Mouse (Mus musculus): ENCODE measurements around the gene Plpp3.

Gene Plpp3

DNA sequence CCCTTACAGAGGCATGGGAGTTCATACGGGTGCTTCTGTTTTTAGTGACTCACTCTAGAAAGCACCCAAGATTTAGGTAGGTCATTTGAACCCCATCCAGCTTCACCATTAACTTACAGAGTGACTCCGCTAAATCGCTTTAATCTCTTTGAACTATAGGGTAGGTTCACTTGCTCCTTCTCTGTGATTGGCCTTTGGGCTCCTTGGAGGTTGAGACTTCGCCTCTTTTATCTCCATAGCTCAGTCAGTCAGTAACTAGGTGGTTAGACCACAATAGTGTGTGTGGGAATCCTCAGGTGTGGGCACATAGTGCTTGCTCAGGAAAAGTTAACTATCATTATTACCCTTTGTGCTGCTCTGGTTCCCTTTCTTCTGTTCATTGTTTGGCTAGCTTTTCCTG, 33.7 kb downstream of the Plpp3 start:
- DNase-seq (ENCODE audit: low read depth, low spot score) = no peak

DNA sequence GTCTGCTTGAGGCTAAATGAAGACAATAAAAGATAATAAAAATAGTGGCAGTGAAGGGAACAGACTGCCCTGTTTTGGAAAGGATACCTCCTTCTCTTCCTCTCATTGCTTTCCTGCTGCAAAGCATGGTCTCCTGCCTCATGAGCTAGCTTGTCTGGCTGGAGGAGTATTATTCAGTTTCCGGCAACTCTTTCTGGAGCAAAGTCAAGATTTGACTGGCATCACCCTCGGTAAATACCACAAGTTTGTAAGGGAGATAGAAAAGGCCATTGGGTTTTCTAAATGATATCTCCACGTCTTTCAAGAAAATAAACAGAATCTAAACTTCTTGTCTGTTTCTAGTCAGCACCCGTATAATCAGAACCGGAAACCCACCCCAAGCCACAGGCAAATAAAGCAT, 34.4 kb downstream of the Plpp3 start:
- DNase-seq (ENCODE audit: low read depth, low spot score) = no peak

DNA sequence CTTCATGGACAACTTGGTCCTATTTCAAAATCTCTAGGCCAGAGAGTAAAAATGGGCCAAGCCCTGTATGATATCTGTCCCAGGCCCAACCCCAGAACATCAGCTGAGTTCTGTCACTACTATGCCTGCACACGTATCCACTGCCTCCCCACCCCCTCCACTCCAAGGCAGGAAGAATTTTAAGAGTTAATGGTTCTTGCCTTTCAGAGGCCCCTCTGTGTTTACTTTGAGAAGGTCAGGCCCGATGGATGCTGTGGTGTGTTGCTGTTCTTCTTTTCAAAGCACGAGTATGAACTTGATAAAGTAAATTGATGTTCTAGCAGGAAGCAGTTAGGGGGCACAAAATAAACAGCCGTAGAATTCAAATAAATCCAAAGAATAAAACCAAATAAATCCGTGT, 35.5 kb downstream of the Plpp3 start:
- no peak for DNase-seq (ENCODE audit: low read depth, low spot score)

DNA sequence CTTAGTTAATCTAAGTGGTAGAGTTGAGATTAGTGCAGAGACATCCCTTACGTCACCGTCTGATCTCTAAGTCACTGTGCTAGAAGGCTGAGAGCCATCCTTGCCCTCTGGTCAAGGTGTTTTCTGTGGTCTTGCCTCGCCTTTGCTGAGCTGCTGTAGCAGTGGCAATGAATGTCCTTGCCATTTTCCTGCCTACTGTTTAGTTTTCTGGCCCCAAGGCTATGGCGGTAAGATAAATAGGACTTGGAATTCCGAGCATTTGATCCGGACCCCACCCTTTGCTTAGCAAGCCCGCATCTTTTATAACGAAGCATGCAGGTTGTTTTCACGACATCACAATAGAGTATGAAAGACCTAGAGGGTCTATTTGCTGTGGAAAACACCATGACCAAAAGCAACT, 38.1 kb downstream of the Plpp3 start:
- DNase-seq (ENCODE audit: low read depth, low spot score) = no peak

DNA sequence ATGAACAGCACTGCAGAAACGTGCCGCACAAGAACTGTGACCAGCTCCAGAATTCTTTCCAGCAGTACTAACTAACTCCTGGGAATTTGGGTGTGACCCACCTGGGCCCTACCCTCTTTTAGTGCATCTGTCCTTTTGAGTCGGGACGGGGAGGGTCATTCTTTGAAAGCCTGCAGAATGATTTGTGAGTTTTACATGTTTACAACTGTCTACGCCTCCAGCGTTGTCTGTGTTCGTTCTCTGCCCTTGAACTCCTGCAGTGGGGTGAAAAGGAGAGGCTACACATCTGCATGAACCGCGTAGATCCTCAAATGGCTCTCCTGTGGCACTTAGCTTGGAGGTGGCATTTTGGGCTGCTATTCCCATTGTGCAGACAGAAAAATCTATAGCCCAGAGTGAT, 39.0 kb downstream of the Plpp3 start:
- DNase-seq (ENCODE audit: low read depth, low spot score) = no peak

DNA sequence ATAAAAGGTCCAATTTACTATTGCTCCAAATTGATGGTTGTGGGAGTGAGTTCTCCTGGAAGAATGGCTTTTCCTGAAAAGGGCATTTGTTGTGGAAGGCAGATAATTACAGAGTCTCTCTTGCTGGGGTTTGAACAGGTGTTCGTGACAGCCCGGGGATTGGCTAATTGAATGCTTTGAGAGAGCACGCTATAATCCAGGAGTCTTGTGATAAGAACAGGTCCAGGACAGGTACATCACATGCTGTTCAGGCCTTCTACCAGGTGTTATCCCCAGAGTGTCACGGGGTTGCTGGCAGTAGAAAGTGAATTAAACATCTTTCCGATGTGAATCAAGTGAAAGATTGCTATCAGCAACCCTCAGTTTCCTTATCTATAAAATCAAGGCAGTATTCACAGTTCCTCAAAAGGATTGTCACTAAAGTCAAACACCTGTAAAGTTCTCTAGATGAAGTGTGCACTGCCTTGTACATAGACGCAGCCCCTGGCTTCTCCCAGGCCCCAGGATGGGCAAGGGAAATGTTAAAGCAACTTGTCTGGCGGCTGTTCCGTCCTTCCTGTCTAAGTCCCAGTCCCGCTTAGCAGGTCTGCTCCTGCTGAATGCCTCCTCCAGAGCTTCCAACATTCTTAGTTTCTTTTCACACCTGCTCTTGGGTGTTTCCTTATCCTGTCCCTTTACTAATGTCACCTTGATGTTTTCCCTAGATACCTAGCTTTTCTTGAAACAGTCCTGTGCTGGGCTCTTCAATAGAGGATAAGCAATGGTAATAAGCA, 40.0 kb downstream of the Plpp3 start:
- no peak for DNase-seq (ENCODE audit: low read depth, low spot score)

DNA sequence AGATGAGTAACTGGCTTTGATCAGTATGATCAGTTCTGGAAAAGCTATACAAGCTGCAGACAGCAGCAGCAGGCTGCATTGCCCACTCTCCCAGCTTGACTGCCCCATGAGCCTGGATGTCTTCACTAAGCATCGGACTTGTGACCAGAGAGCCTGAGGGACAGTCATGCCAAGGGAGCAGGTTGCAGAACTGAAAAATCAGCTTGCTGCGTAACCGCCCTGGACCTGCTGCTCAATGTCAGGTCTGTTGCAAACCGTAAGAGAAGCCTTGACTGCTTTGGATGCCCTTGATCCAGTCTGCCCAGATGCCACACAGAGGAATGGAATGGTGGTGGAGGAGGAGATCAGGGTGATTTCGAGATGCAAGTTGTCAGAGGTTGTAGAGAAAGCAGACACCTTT, 41.5 kb downstream of the Plpp3 start:
- DNase-seq (ENCODE audit: low read depth, low spot score) = no peak

DNA sequence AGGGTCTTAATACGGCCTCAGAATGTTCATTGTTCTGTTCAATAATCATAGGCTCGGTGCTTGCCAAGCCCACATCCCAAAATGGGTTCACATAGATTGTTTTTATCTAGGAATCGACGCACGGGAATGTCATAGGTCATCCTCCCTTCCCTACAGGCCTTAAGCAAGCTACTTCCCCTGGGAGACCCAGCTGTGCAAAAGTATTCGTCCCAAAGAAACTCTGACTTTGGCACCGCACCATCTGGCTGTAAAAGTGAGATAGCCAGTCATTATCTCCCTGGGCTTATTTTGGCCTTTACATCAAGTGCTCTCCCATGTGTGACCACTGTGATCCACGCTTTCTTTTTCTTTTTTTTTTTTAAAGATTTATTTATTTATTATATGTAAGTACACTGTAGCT, 42.2 kb downstream of the Plpp3 start:
- DNase-seq (ENCODE audit: low read depth, low spot score) = no peak

DNA sequence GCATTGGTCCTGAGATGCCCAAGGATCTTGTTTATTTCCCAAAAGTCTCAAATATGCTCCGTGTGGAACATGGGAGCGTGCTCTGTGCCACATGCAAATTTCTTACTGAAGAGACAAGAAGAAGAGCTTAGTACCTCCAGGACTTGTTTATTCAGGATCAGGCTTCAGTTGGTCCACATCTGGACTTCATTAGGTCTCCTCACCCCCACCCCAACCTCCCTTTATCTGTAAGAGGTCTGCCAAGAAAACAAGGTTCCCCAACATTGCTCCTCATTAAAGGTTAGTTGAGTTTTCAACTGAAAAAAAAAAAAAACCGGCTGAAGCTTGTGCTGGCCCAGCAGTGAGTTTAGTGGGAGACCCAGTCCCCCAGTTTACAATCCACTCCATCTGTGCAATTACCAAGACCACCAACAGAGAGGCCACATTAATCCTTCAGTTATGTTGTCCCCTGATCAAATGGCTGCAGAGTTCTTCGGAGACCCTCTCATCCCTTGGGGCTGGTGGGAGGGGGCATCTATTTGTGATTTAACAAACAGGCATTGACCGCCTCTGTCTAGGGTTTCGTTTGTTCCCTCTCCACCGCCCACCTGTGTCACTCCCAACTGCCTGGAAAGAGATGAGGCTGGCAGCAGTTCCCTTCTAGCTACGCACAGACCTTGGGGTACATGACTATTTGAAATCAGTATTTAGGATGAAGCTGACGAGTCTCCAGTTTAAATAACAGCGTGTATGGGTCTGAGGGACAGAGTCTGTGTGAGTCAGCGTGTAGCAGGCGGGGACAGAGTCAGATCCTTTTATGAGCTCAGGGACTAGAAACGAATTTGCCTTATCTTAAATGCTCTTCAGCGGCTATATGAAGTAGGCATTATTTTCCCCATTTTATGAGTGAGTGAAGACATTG, 43.7 kb downstream of the Plpp3 start:
- peak; percentile 68 for DNase-seq (ENCODE audit: low read depth, low spot score)

DNA sequence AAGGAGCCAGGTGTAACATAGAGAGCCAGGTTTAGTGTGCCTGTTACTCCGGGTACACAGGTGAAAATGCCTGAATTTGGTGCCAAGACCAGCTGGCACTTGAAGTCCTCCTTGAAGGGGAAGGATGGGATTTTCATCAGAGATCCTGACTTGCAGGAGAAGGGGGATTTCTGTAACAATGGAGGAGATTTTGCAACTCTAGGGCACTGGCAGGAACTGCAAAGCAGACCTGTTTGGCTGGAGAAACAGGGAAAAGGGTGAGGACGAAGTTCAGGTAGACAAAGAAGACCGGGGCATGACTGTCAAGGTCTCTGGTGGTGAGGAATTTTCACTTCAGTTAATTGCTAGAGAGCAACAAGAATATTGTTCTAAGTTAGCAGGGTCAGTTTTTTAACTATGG, 45.3 kb downstream of the Plpp3 start:
- no peak for DNase-seq (ENCODE audit: low read depth, low spot score)

DNA sequence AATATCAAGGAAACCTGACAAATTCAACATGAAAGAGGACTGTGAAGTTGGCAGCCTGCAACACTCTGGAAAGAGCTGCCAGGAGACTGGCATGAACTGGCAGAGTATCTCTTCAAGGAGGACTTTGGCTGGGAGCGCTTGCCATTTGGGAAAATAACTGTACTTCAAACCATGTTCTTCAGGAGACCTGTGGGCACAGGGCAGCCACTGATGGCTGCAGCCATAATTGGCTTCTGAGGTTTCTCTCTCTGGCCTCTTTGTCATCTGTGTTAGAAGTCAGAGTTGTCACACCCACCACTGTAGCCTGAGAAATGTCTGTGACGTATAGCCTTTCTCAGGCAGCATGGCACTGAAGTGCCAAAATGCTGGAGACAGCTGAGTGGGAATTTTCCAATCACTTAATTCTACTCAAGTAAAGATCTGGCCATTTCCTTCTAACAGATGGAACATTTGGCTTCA, 46.2 kb downstream of the Plpp3 start:
- DNase-seq (ENCODE audit: low read depth, low spot score) = no peak

DNA sequence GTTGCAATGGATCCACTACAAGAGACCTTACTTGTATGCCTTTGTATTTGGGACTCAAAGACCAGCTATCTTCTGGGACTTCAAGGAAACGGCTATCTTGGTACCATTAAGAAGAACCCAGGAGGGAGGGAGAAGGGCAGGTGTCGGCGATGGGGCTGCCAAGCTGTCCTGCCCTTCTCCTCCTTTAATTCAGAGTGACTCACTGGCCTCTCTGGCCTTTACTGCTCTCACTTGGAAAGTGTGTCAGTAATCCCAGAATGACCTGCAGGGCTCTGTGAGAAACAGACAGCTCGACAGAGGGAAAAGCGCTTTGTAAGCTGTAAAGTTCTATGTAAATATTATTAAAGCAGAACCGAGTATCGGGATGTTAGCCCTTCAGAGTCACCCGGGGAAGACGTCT, 46.9 kb downstream of the Plpp3 start:
- DNase-seq (ENCODE audit: low read depth, low spot score) = no peak

DNA sequence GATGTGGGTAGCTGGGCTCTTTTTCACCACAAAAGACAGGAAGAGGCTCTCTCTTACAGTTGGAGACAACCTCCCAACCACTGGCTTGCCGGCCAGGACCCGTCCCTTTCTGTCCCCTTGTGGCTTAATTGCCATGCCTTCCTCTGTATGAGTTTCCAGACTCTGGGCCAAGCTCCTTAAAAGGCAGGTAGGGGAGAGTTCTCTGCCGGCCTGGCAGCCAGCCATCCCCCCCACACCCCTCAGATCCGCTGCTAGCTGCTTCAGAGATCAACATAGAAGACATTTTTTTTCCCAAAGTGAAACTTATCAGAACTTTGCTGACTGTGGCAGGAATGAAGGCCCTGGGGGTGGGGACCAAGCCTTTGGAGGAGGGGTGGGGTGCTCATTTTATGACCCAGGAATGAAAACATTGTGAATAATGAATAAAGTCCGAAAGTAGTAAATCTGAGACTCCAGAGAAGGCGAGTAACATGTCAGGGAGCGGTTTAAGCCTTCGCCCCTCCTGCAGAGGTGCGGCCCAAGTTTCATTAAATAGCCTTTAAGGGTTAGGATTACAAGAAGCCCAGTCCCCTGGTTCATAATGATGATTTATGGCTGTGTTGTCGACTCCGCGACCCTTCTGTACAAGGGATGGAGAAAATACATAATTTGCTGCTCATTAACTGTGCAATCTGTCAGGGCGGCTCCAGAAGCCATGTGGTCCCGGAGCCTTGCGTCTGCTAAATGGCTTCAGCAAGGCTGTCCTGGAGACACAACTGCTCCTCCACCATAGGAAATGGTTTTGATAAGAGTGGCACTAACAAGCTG, 48.1 kb downstream of the Plpp3 start:
- peak; percentile 74 for DNase-seq (ENCODE audit: low read depth, low spot score)

DNA sequence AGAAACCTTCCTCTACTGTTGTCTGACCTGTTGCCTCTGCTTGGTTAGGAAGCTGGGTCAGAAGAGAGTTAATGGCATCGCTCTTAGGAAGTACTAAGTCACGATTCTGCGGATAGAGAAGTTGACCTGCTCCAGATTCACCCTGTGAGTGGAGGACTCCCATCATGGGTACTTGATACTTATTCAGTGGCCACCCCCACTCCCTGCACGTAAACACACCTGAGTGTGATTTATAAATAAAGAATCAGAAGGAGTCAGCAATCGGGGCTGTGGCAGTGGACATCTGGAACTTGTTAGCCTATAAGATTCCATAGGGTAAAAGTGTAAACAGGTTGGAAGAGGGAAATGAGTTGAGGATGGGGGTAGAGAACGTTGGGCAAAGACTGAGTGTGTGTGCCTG, 49.0 kb downstream of the Plpp3 start:
- no peak for DNase-seq (ENCODE audit: low read depth, low spot score)

DNA sequence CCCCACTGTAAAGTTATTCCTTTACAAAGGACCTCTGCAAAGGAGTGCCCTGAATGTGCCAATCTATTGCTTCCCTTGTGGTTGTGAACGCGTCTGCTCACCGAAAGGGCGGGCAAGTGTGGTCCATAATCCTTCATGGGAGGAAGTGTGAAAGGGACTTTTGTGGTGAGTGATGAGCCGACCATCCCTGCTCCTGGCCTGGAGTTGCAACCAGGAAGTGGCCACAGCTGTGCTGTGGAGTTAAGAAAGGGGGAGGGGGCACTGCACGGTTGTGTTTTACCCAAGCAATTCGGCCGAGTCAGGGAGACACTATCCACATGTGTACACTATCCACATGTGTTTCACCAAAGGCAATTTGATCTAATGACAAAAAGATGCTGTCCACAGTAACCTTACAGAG, 49.8 kb downstream of the Plpp3 start:
- DNase-seq (ENCODE audit: low read depth, low spot score) = peak; percentile 44

DNA sequence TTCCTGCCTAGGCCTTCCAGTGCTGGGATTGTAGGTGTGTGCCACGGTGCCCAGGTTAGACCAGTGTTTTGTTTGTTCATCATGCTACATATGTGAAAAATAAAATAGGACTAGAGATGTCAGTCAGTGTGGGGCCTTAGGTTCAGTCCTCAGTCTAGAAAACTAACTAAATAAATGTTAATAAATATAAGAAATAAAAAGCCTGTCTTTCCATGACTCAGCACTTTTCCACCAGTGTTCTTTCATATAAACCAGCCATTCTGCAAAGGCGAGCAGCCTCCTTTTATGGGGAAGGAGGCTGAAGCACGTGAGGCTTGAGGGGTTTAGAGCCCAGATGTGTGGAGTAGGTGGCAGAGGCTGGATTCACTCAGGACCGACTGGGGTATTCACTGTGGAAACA, 50.5 kb downstream of the Plpp3 start:
- DNase-seq (ENCODE audit: low read depth, low spot score) = no peak

DNA sequence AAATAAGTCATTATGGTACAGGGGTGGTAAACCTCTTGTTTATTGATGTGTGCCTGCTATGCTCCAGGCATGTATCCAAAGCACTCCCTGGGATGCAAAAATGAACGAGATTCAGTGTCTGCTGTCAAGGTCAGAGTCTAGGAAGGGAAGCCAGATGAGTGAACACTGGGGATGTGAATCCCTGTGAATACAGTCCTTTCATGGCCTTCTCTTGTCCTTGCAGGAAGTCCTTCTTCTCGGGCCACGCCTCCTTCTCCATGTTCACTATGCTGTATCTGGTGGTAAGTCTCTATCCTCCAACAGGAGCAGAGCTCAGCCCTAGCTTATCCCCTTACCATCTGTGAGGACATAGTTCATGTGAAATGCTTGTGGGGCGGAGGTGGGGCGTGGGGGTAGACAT, 51.8 kb downstream of the Plpp3 start:
- DNase-seq (ENCODE audit: low read depth, low spot score) = no peak

DNA sequence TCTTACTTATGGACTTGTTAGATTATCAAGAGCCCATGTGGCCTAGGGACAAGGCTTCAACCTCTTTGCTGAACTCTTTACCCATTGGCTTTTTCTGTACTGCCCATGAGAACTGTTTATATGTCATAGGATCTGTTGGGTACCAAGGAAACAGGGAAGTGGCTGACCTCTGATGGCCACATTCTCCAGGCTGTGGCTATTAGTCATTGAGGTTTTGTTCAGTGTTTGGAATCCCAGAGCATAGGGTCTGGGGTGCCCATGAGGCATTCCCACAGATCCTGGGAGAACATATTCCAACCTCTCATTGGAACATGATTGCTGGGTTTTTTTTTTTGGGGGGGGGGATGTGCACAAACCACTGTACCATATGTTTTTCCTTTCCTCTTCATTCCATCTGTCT, 56.2 kb downstream of the Plpp3 start:
- DNase-seq (ENCODE audit: low read depth, low spot score) = no peak

DNA sequence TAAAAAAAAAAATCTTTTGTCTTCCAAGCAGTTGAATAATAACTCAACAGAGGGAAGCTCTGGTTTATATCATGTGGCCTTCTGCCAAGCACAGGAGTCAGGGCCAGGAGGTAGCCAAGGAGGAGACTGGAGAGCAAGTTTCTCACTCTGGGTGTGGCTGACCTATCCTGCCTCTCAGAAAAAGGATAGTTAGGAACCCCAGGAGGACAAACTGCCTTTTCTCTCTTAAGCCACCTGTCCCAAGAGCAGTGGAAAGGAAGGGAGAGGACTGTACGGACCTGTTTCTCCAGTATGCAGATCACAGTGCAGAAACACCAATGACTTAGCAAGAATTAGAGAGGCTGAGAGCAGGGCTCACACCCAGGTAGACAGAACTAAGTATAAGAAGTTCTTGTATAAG, 57.3 kb downstream of the Plpp3 start:
- DNase-seq (ENCODE audit: low read depth, low spot score) = no peak

DNA sequence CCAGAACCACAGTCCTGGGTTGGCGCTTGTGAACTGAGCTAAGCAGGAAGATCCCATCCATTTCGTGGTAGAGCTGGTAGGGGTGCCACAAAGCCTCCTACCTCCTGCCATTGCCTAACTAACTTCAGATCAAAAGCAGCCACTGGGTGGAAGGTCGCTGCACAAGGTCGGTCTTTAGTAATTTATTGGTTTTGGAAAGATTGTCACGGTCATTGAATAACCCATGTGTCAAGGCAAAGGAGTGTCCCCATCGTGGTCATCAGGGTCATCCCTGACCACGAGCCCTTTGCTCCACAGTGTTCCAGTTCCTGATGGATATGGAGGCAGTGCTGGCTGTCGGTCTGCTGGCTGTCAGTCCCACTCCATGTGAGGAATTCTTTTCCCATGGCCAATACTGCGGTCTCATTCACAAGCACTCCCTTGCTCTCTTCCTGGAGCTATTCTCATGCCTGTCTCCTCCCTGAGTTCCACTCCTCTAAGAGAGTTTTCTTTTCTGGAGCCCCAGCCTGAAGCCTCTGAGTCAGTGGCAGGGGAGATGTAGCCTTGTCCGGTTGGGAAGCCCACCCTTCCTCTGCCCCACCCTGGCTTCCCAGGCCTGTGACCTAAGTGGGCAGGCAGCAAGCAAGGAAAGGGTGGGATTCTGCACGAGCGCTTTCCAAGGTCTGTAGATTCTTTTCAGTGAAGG, 58.7 kb downstream of the Plpp3 start:
- no peak for DNase-seq (ENCODE audit: low read depth, low spot score)

DNA sequence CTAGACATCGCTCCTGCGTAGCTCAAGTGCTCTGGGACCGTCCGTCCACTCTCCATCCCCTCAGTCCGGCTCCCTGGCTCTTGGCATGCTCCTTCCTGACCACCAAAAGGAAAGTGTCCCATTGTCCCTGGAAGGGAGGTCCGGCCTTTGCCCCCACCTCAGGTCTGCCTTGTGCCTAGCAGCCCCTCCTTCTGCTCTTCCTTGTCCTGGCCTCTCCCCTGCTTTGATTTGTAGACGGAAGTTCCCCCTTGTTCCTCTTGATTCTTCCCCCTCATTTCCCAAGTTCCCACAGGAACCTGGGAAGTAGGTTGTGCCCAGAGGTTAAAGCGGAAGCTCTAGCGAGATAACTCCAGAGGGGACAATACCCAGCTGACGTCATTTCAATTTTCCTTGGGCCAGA, 61.1 kb downstream of the Plpp3 start:
- DNase-seq (ENCODE audit: low read depth, low spot score) = no peak

DNA sequence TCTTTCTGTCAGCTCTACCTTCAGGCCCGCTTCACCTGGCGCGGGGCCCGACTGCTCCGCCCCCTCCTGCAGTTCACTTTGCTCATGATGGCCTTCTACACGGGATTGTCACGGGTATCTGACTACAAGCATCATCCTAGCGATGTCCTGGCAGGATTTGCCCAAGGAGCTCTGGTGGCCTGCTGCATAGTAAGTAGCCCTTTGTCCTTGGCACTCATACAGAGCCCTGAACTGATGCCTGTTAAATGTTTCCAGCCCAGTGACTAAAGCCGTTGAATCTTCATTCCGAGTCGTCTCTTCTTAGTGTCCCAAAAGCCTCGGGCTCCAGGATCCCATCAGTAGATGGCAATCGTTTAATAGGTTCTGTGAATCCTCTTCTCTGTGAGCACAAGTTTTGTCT, 62.2 kb downstream of the Plpp3 start:
- no peak for DNase-seq (ENCODE audit: low read depth, low spot score)

All from mesoderm, embryonic 11.5 days (tissue).